Mouse (Mus musculus): ENCODE results near the gene Xpr1. TPM values are rescaled to one million over a fixed set of nuclear protein-coding genes. Genes with fewer than 3 reads are reported as not detected.
A peak's percentile ranks its signal among the peaks of the same experiment; 100 is the strongest.

The Xpr1 gene
- total RNA-seq, 2 experiments from 2014 or later = 18.8 to 21.5 TPM

DNA sequence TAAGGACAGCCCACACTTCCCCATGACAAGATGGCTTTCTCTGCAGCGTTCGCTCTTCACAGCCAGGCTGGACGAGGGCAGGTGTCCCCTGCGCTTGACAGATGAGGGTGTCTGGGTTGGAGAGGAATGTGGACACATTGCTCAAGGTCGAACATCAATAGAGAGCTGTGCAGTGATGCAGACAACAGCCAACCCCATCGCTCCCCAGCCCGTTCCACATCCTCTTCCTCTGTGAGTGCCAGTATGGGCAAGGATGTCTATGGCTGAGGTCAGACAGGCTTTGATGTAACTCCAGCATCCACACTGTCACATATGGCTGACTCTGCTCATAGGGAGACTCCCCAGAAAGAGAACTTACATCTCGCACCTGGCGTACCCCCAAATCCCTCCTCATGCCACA is 183.8 kb downstream of the Xpr1 start:
- no peak for DNase-seq (ENCODE audit: low spot score in 2 of 2)

- DNase-seq (ENCODE audit: low spot score in 2 of 2) = no peak
Observed at GRCm38 (mm10) chr1:155232786-155233185, 184.4 kb downstream of the Xpr1 start.

DNA sequence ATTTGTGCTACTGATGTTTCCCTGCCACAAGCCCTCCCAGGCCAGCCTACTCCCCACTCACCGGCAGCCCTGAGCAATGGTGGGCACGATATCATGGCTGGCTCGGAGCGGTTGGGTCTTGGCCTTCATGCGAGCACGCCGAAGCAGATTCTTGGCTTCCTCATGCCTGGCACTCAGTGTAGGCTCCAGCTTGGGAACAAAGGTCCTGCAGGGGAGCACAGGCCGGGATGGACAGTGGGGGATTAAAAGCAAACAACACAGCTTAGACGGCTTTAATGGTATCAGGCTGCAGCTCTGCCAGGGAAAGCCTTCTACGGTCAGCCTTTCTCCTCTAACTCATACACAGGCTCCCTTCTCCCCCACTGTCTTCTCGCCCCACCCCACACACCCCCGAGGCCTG is 184.8 kb downstream of the Xpr1 start:
- DNase-seq (ENCODE audit: low spot score in 2 of 2) = no peak

DNA sequence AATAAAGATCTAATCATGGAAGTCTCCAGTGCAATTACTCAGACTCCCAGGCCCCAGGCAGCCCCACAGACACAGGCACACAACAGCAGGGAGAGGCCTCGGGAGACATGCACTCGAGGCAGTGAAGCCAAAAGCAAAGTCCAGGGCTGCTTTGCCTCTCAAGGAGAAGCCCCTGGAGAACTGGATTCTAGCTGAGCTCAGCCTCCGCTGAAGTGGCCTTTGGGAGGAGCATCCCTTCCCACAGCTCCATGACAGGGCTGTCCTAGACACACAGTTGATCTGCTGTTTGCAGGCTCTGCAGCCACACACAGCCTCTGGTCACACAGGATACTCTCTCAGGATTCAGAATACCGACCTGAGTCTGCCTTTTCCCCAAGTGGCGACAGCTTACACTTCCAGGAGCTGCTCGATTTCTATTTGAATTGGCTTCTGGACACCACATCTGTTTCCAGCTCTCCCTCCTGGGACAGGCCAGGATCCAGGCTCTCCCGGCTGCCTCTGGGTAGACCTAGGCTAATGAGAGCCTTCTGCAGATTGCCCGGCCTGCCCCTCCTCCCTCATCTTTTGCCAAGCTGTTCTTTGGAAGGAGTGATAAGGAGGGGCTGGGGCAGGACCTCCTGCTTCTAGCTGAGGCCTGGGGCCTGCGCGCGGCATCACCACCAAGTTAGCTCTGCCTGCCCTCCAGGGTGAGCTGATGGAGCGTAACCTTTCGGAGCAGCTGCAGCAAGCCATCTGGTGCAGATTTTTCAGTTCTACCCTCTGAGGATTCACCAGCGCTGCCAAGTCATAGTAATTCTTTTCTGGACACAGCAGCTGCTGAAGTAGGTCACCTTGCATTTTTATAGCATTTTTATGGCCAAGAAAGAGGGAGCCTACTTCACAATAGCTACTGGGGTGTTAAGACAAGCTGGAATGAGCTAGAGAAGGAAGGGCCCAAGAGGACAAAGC is 187.5 kb downstream of the Xpr1 start:
- DNase-seq (ENCODE audit: low spot score in 2 of 2) = peak in 1 of 2 experiments; percentile 75

Small RNA genes lying within 50 kb of the gene (microRNA-seq; reads per million reads assigned to microRNA genes)
- not detected for gene Gm22569

Other genes with a start within 250 kb of the Xpr1 start
- gene BC034090, start 173.0 kb downstream of the Xpr1 start, total RNA-seq (2021) = 10 to 100 TPM; 18.4 to 23.4 TPM
- 10 to 100 TPM; 57.9 to 59.5 TPM for gene Acbd6, start 140.7 kb upstream of the Xpr1 start, total RNA-seq (2021)